Mouse (Mus musculus) brain, embryonic 14.5 days (tissue): Measurements from ENCODE around the gene Trcg1.

Experiments
- CTCF ChIP-seq: fragments of 200-500 bp; IDR thresholded peaks from 2 replicates; pipeline ENCODE4 v1.5.1; 2012; ENCODE audit warnings: inconsistent platforms, mild to moderate bottlenecking, moderate library complexity, borderline replicate concordance; ENCODE audit not compliant: insufficient read depth, insufficient read length; ENCODE audit errors: extremely low read depth
- POLR2A ChIP-seq: fragments of 200-500 bp; IDR thresholded peaks from 2 replicates; pipeline ENCODE4 v1.6.1; 2012; ENCODE audit warnings: mild to moderate bottlenecking, inconsistent platforms, borderline replicate concordance; ENCODE audit not compliant: poor library complexity, insufficient read depth, insufficient read length, severe bottlenecking; ENCODE audit errors: extremely low read depth

DNA sequence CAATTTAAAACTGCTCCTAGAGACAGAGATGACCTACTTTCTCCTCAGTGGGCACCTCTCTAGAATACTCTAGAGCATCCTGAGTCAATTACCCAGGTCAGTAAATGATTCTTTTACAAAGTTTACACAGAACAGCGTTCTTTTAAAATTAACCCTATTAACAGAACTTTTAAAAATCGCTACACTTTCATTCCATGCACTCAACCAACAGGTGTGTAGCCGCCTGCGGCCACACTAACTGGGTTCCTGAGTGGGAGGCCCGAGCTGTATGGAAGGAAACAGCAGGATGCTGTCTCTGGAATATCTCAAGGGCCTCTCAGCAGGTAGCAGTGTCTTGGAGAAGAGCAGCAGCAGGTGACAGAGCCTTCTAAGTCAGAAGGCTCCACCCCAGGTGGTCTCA, 9.2 kb upstream of the Trcg1 start:
- no peak for TF ChIP-seq CTCF
- no peak for TF ChIP-seq POLR2A
